Mouse (Mus musculus) spleen, adult 2 months (tissue): ENCODE results near the gene Med29. TPM values are rescaled to one million over a fixed set of nuclear protein-coding genes. Genes with fewer than 3 reads are reported as not detected.

Experiments used
- DNase-seq, 2 experiments: peaks; one replicate each; pipeline versions ENCODE4 v3.0.0 to v3.0.0-alpha.2; 2012 to 2021; ENCODE audit warnings: low spot score in 2 of 2, low read depth in 1 of 2
- H3K27ac ChIP-seq: fragments of 200-500 bp; 2 replicates; pipeline ENCODE4 v1.5.1; 2012; ENCODE audit warnings: low read length, inconsistent platforms; ENCODE audit not compliant: insufficient read depth
- H3K27me3 ChIP-seq: fragments of 200-500 bp; 2 replicates; pipeline ENCODE4 v1.6.1; 2012; ENCODE audit warnings: mild to moderate bottlenecking, moderate library complexity, low read length, inconsistent platforms; ENCODE audit not compliant: control insufficient read depth, insufficient read depth
- H3K36me3 ChIP-seq: fragments of 200-500 bp; 2 replicates; pipeline ENCODE4 v1.6.1; 2012; ENCODE audit warnings: mild to moderate bottlenecking, low read length, inconsistent platforms; ENCODE audit not compliant: control insufficient read depth, insufficient read depth
- H3K4me1 ChIP-seq: fragments of 200-500 bp; 2 replicates; pipeline ENCODE4 v1.6.1; 2011; ENCODE audit warnings: inconsistent platforms; ENCODE audit not compliant: control insufficient read depth, insufficient read depth, insufficient read length
- H3K4me3 ChIP-seq: fragments of 200-500 bp; 2 replicates; pipeline ENCODE4 v1.5.1; 2011; ENCODE audit warnings: mild to moderate bottlenecking, inconsistent platforms; ENCODE audit not compliant: insufficient read depth, insufficient read length; ENCODE audit errors: extremely low read depth
- CTCF ChIP-seq: fragments of 200-500 bp; IDR thresholded peaks from 2 replicates; pipeline ENCODE4 v1.5.1; 2011; ENCODE audit warnings: mild to moderate bottlenecking, inconsistent platforms; ENCODE audit not compliant: insufficient read depth, insufficient read length, insufficient replicate concordance; ENCODE audit errors: extremely low read depth
- POLR2A ChIP-seq: fragments of 200-500 bp; IDR thresholded peaks from 2 replicates; pipeline ENCODE4 v1.6.1; 2011; ENCODE audit warnings: low read depth, low read length, inconsistent platforms
- WGBS: fragments of 180-500 bp; shearing (Covaris S2); methylation state at CpG from one replicate; pipeline ENCODE4 v1.1.7; 2018; 5-methylcytosine and 5-hydroxymethylcytosine counted together
- polyA plus RNA-seq: library from polyadenylated mRNA; depleted of rRNA; stranded (reverse); fragments of >200 nt; gene quantifications from 2 replicates; pipeline ENCODE4 v1.2.3, GENCODE M21; 2012

The Med29 gene
- polyA plus RNA-seq, 1 experiment, result 26.6 TPM

GRCm38 (mm10) chr7:28371514-28371989 is 21.0 kb downstream of the Med29 start:
- Histone ChIP-seq H3K4me3 (peak overlapping the region; percentile 92), H3K4me1 (peaks cover 20% of the 10 kb centered on the region), H3K27ac (peak overlapping the region; percentile 96), H3K27me3 (no peaks in the 10 kb centered on the region), H3K36me3 (peaks cover 19% of the 10 kb centered on the region)
- TF ChIP-seq POLR2A (peak; percentile 32; the same call in 1 of the 2 replicates), CTCF (no peak)
- under 1% methylated on average over 41 of the region's 43 CpGs for WGBS
- DNase-seq, result peak in 1 of 2 experiments; percentile 79

- H3K27ac ChIP-seq, result peak overlapping the region; percentile 96
- DNase-seq, result no peak
- TF ChIP-seq POLR2A (no peak), CTCF (no peak)
- H3K4me1 ChIP-seq, result peaks cover 20% of the 10 kb centered on the region
- no peaks in the 10 kb centered on the region for H3K27me3 ChIP-seq
- peaks cover 20% of the 10 kb centered on the region for H3K36me3 ChIP-seq
- WGBS, result 14% methylated on average over 11 of the region's 11 CpGs
- peak overlapping the region; percentile 92 for H3K4me3 ChIP-seq
Observed at GRCm38 (mm10) chr7:28370977-28371513, 21.5 kb downstream of the Med29 start.

GRCm38 (mm10) chr7:28370051-28370450 is 22.5 kb downstream of the Med29 start:
- no peak for DNase-seq
- Histone ChIP-seq H3K4me1 (peaks cover 20% of the 10 kb centered on the region), H3K36me3 (peaks cover 24% of the 10 kb centered on the region), H3K27ac (0 out of 2 replicates have a peak overlapping the region, but pooled peaks have one; percentile 6), H3K4me3 (no peak overlapping the region), H3K27me3 (no peaks in the 10 kb centered on the region)
- TF ChIP-seq POLR2A, result no peak
- no peak for TF ChIP-seq CTCF
- WGBS, result 88% methylated on average over 14 of the region's 14 CpGs

GRCm38 (mm10) chr7:28368276-28368920 is 24.1 kb downstream of the Med29 start:
- Histone ChIP-seq H3K36me3 (peaks cover 36% of the 10 kb centered on the region), H3K4me1 (peaks cover 11% of the 10 kb centered on the region; the same call in 1 of the 2 replicates), H3K27ac (no peak overlapping the region), H3K4me3 (no peak overlapping the region), H3K27me3 (no peaks in the 10 kb centered on the region)
- DNase-seq, result no peak
- 92% methylated on average over 16 of the region's 16 CpGs for WGBS
- TF ChIP-seq CTCF, result no peak
- no peak for TF ChIP-seq POLR2A

- H3K27ac ChIP-seq, result no peak overlapping the region
- TF ChIP-seq POLR2A (no peak), CTCF (no peak)
- H3K4me3 ChIP-seq, result no peak overlapping the region
- H3K36me3 ChIP-seq, result peaks cover 36% of the 10 kb centered on the region
- peaks cover 11% of the 10 kb centered on the region; the same call in 1 of the 2 replicates for H3K4me1 ChIP-seq
- no peak for DNase-seq
- 93% methylated on average over 16 of the region's 16 CpGs for WGBS
- H3K27me3 ChIP-seq, result no peaks in the 10 kb centered on the region
Observed at GRCm38 (mm10) chr7:28367663-28368275, 24.7 kb downstream of the Med29 start.

- H3K27ac ChIP-seq, result no peak overlapping the region
- no peak for TF ChIP-seq CTCF
- H3K27me3 ChIP-seq, result no peaks in the 10 kb centered on the region
- H3K36me3 ChIP-seq, result peaks cover 44% of the 10 kb centered on the region
- no peak for DNase-seq
- no peaks in the 10 kb centered on the region for H3K4me1 ChIP-seq
- H3K4me3 ChIP-seq, result no peak overlapping the region
- 88% methylated on average over 16 of the region's 16 CpGs for WGBS
Observed at GRCm38 (mm10) chr7:28362441-28363060, 30.0 kb downstream of the Med29 start.
